Mouse (Mus musculus) thymus, adult 2 months (tissue): Measurements from ENCODE around the gene Krt34.

Experiments used
- CTCF ChIP-seq: fragments of 200-500 bp; IDR thresholded peaks from 2 replicates; pipeline ENCODE4 v1.5.1; 2012; ENCODE audit warnings: mild to moderate bottlenecking, control low read depth, low read length, moderate library complexity, borderline replicate concordance; ENCODE audit not compliant: control insufficient read depth, poor library complexity, insufficient read depth; ENCODE audit errors: extremely low read depth
- POLR2A ChIP-seq: fragments of 200-500 bp; IDR thresholded peaks from 2 replicates; pipeline ENCODE4 v1.6.1; 2012; ENCODE audit warnings: mild to moderate bottlenecking, low read length, control low read depth, moderate library complexity; ENCODE audit not compliant: control insufficient read depth, poor library complexity, insufficient read depth; ENCODE audit errors: extremely low read depth

GRCm38 (mm10) chr11:100019466-100019865 lies 21.9 kb downstream of the Krt34 start:
- TF ChIP-seq CTCF (no peak), POLR2A (no peak)
